Mouse (Mus musculus): ENCODE results near the gene Tmem223.

Tmem223 gene

GRCm38 (mm10) chr19:8742176-8742575 is 28.6 kb upstream of the Tmem223 start:
- in situ Hi-C loops (cut with MboI, MseI): loop anchor here (10.0 kb wide), 1 partner anchor 1747 kb away; the partner anchor contains the start of genes Dnajc4, Nudt22 and Trpt1

GRCm38 (mm10) chr19:8745382-8745781 is 25.4 kb upstream of the Tmem223 start:
- in situ Hi-C loops (cut with MboI, MseI): loop anchor here (10.0 kb wide), 1 partner anchor 1751 kb away; the partner anchor contains the start of genes Dnajc4, Nudt22 and Trpt1

- in situ Hi-C loops (cut with MboI, MseI): loop anchor here (10.0 kb wide), 1 partner anchor 1753 kb away; the partner anchor contains the start of genes Dnajc4, Nudt22 and Trpt1
These were observed 23.4 kb upstream of the Tmem223 start for GRCm38 (mm10) chr19:8747368-8747767.

GRCm38 (mm10) chr19:8755652-8756051 is 15.1 kb upstream of the Tmem223 start:
- in situ Hi-C loops (cut with MboI, MseI): no loop called here

- in situ Hi-C loops (cut with MboI, MseI): no loop called here
These were observed 14.0 kb upstream of the Tmem223 start, which contains the start of gene Nxf1 for GRCm38 (mm10) chr19:8756635-8757387. TSS of gene Nxf1 (plus strand) at chr19:8757073.

GRCm38 (mm10) chr19:8757471-8757998 is 13.3 kb upstream of the Tmem223 start:
- in situ Hi-C loops (cut with MboI, MseI): no loop called here

GRCm38 (mm10) chr19:8758899-8759298 is 11.9 kb upstream of the Tmem223 start:
- in situ Hi-C loops (cut with MboI, MseI): no loop called here

- in situ Hi-C loops (cut with MboI, MseI): no loop called here
These were observed 10.0 kb upstream of the Tmem223 start for GRCm38 (mm10) chr19:8760757-8761156.

GRCm38 (mm10) chr19:8763276-8763675 is 7.5 kb upstream of the Tmem223 start:
- in situ Hi-C loops (cut with MboI, MseI): no loop called here

- in situ Hi-C loops (cut with MboI, MseI): no loop called here
These were observed 5.2 kb upstream of the Tmem223 start for GRCm38 (mm10) chr19:8765562-8765961.

GRCm38 (mm10) chr19:8772996-8773395 is 2.2 kb downstream of the Tmem223 start:
- in situ Hi-C loops (cut with MboI, MseI): no loop called here

- in situ Hi-C loops (cut with MboI, MseI): no loop called here
These were observed 2.6 kb downstream of the Tmem223 start for GRCm38 (mm10) chr19:8773409-8773808.

GRCm38 (mm10) chr19:8774086-8774835 is 3.5 kb downstream of the Tmem223 start, which contains the start of gene Tmem179b:
TSS of gene Tmem179b (minus strand) at chr19:8774467.
- in situ Hi-C loops (cut with MboI, MseI): no loop called here

- in situ Hi-C loops (cut with MboI, MseI): no loop called here
These were observed 4.2 kb downstream of the Tmem223 start for GRCm38 (mm10) chr19:8774951-8775421.

- in situ Hi-C loops (cut with MboI, MseI): no loop called here
These were observed 15.4 kb downstream of the Tmem223 start, which contains the start of gene Taf6l for GRCm38 (mm10) chr19:8786008-8786781. TSS of gene Taf6l (minus strand) at chr19:8786417.

GRCm38 (mm10) chr19:8788521-8788920 is 17.7 kb downstream of the Tmem223 start:
- in situ Hi-C loops (cut with MboI, MseI): no loop called here

GRCm38 (mm10) chr19:8789171-8789570 is 18.4 kb downstream of the Tmem223 start:
- in situ Hi-C loops (cut with MboI, MseI): no loop called here

GRCm38 (mm10) chr19:8790171-8790570 is 19.4 kb downstream of the Tmem223 start:
- in situ Hi-C loops (cut with MboI, MseI): no loop called here

- in situ Hi-C loops (cut with MboI, MseI): no loop called here
These were observed 27.6 kb downstream of the Tmem223 start, which contains the start of gene Polr2g for GRCm38 (mm10) chr19:8798264-8798946. TSS of gene Polr2g (minus strand) at chr19:8798577.

GRCm38 (mm10) chr19:8798947-8799315 is 28.1 kb downstream of the Tmem223 start:
- in situ Hi-C loops (cut with MboI, MseI): no loop called here
